Mouse (Mus musculus) stomach, postnatal 0 days (tissue): Measurements from ENCODE around the gene Car1.
"Not testable (repeated sequence)": the region's sequence is repeated elsewhere in the genome, so short reads cannot be mapped to it uniquely, and the experiment has no call there.

Experiments used
- CTCF ChIP-seq: IDR thresholded peaks from 2 replicates; pipeline ENCODE4 v1.5.1; 2016; ENCODE audit warnings: antibody characterized with exemption, low read depth, mild to moderate bottlenecking, moderate library complexity
- EP300 ChIP-seq: optimal IDR thresholded peaks from 2 replicates; pipeline ENCODE3; 2016; ENCODE audit warnings: antibody characterized with exemption

DNA sequence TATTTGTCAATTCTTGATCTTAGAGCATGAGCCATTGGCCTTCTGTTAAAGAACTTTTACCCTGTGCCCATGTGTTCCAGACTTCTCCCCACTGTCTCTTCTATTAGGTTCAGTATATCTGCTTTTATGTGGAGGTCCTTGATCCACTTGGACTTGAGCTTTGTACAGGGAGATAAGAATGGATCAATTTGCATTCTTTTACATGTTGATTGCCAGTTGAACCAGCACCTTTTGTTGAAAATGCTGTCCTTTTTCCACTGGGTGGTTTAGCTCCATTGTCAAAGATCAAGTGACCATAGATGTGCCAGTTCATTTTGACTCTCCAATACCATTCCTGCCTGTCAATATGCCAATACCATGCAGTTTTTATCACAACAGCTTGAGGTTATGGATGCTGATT is 82.7 kb downstream of the Car1 start:
- not testable (repeated sequence) for TF ChIP-seq EP300, CTCF
